In the genomic region with DNA sequence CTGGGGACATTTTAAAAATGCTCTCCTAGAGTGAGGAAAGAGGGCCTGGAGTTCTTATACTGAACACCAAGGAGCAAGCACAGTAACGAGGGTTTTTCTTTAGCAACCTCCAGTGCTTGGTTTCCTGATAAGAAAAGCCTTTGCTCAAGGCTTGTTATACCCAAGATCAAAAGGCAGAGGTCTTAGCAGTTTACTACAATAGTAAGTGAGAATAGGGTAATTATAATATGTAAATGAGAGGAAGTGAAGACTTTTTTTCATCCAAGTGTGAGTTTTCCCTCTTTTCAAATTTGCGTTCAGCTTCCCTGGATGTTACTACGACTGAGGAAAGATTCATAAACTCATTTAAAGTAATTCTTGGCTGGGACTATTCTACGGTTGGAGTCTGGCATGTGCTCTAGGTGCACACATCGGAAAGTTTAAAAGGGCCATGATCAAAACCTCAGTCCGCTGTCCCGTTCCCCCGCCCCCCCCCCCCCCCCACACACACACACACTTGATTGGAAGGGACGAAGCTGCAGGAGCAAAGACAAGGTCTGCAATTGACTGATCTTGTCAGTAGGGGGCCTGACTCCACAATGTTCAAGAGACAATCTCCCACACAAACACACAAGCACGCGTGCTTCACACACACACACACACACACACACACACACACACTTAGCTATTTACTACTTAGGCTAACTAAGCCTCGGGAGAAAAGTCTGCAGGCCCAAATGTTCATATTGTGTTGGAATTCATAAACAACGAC, we compare ENCODE assay signal across 1 mouse cellular context.
TF ChIP-seq lines count a peak whose summit lies in the region.

No protein-coding gene starts in this region.

TF ChIP-seq in MEL, 35 proteins besides CTCF, POLR2A, EP300 and RAD21 (continued from another document):
- TF ChIP-seq MEF2A (IDR thresholded peaks at IDR 0.05; ENCODE audit: extremely low read depth, insufficient replicate concordance, low read depth, low read length, poor library complexity, severe bottlenecking): no peak
- TF ChIP-seq ETS1 (IDR thresholded peaks at IDR 0.05; ENCODE audit: low read depth, low read length): peak; percentile 59; the same call in 1 of the 2 replicates
- no peak for TF ChIP-seq RCOR1 (IDR thresholded peaks at IDR 0.05; ENCODE audit: low read depth, low read length)
- peak; percentile 58; the same call in 1 of the 2 replicates for TF ChIP-seq BHLHE40 (IDR thresholded peaks at IDR 0.05; ENCODE audit: borderline replicate concordance, low read depth, low read length)
- peak; percentile 79 for TF ChIP-seq MXI1 (IDR thresholded peaks at IDR 0.05; ENCODE audit: low read depth, low read length)
- TF ChIP-seq HCFC1 (IDR thresholded peaks at IDR 0.05; ENCODE audit: low read depth, low read length): peak; percentile 44; the same call in 1 of the 2 replicates
- no peak for TF ChIP-seq MAFK (IDR thresholded peaks at IDR 0.05; ENCODE audit: borderline replicate concordance, low read depth, low read length)
- TF ChIP-seq CHD1 (IDR thresholded peaks at IDR 0.05; ENCODE audit: low read depth, low read length): peak; percentile 95; the same call in 1 of the 2 replicates
- peak; percentile 76 for TF ChIP-seq MAZ (IDR thresholded peaks at IDR 0.05; ENCODE audit: low read depth, low read length)
- peak; percentile 62; the same call in 1 of the 2 replicates for TF ChIP-seq MYC (IDR thresholded peaks at IDR 0.05; ENCODE audit: low read depth, low read length)
- TF ChIP-seq ELF1 (IDR thresholded peaks at IDR 0.05; ENCODE audit: low read depth, low read length): no peak
- TF ChIP-seq UBTF (IDR thresholded peaks at IDR 0.05; ENCODE audit: borderline replicate concordance, insufficient read depth, low read depth, low read length): no peak
- TF ChIP-seq TCF12 (IDR thresholded peaks at IDR 0.05; ENCODE audit: low read depth, low read length): 0 out of 2 replicates have a peak, but pooled peaks have one; percentile 2
- TF ChIP-seq KAT2A (conservative IDR thresholded peaks at IDR 0.05; ENCODE audit: low read depth, low read length): no peak
- peak; percentile 72 for TF ChIP-seq ZNF384 (IDR thresholded peaks at IDR 0.05; ENCODE audit: low read depth, low read length)
- TF ChIP-seq ZC3H11A (IDR thresholded peaks at IDR 0.05; ENCODE audit: low read depth, low read length): peak; percentile 29; the same call in 1 of the 2 replicates
TF ChIP-seq in MEL: peak in this region for 12.
